In the genomic region with DNA sequence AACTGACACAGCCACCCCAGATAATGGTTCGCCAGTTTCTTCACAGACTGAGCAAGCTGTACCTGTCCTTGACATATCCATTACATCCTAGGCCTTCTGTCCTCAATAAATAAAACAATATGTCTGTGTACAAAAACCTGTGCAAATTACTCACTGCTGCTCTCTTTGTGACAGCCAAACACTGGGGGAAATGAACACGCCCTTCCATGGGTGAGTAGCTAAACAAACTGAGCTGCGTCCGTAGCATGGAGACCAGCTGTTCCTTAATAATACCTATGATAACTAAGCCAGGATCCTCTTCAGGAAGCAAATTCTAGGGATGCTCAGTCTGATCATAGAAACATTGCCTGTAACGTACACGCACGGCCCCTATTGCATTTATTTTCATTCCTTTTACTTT, we compare ENCODE assay signal across 39 mouse cellular contexts. TPM values are rescaled to one million over a fixed set of nuclear protein-coding genes. Genes with fewer than 3 reads are reported as not detected.
"Had no signal": no experiment of that assay in that cellular context is flagged by ENCODE, and none has a peak within 500 bp of the region (broad histone marks: within the 10 kb centered on the region; RNA-seq: fewer than 3 reads in every experiment).

No protein-coding gene starts in this region.

- DNase-seq: cerebellum, adult 8-10 months; cerebellum, adult 9-10 months; cerebellum, adult 9-11 months; cerebellum, postnatal 10 days; cerebellum, postnatal 14 days; cerebellum, postnatal 25 days; cerebellum, postnatal 36 days; embryo, embryonic 11 days; forebrain, postnatal 0 days; gastrocnemius, adult 2 months; gastrocnemius, postnatal 10 days; gastrocnemius, postnatal 14 days; gastrocnemius, postnatal 25 days; gastrocnemius, postnatal 36 days; heart, adult 11 months; heart, adult 18-20 months; heart, adult 2 months had no signal

- H3K4me3 ChIP-seq: embryonic facial prominence, embryonic 10.5 days; embryonic facial prominence, embryonic 12.5 days; embryonic facial prominence, embryonic 13.5 days; embryonic facial prominence, embryonic 15.5 days; erythroblast, embryonic 14.5 days; forebrain, embryonic 10.5 days; forebrain, embryonic 12.5 days; forebrain, embryonic 13.5 days; forebrain, embryonic 15.5 days; gastrocnemius, adult 2 months; heart, adult 2 months had no signal

- H3K27ac ChIP-seq: embryonic facial prominence, embryonic 10.5 days; embryonic facial prominence, embryonic 12.5 days; embryonic facial prominence, embryonic 13.5 days; embryonic facial prominence, embryonic 15.5 days; forebrain, embryonic 10.5 days; forebrain, embryonic 12.5 days; forebrain, embryonic 13.5 days; forebrain, embryonic 15.5 days; gastrocnemius, adult 2 months; heart, adult 2 months had no signal

- H3K4me1 ChIP-seq: embryonic facial prominence, embryonic 12.5 days; embryonic facial prominence, embryonic 13.5 days; forebrain, embryonic 12.5 days; forebrain, embryonic 13.5 days; forebrain, embryonic 15.5 days had no signal

- H3K27me3 ChIP-seq: embryonic facial prominence, embryonic 12.5 days; embryonic facial prominence, embryonic 13.5 days; embryonic facial prominence, embryonic 15.5 days; forebrain, embryonic 12.5 days; forebrain, embryonic 13.5 days; forebrain, embryonic 15.5 days had no signal

- H3K36me3 ChIP-seq: embryonic facial prominence, embryonic 10.5 days; embryonic facial prominence, embryonic 12.5 days; embryonic facial prominence, embryonic 13.5 days; embryonic facial prominence, embryonic 15.5 days; forebrain, embryonic 10.5 days; forebrain, embryonic 12.5 days; forebrain, embryonic 15.5 days had no signal

RNA-seq across cellular contexts. Expression of a gene that starts 8.6 kb away (rescaled TPM):
- total RNA-seq: forebrain, postnatal 0 days; gastrocnemius, adult 18-20 months; gastrocnemius, adult 8-10 months; gastrocnemius, postnatal 36 days; granulocyte monocyte progenitor cell, adult 5-6 weeks had no signal
- polyA plus RNA-seq: embryonic facial prominence, embryonic 11.5 days; embryonic facial prominence, embryonic 13.5 days; erythroblast, embryonic 14.5 days; forebrain, embryonic 10.5 days; forebrain, embryonic 11.5 days; forebrain, embryonic 12.5 days; forebrain, embryonic 13.5 days; forebrain, embryonic 14.5 days; forebrain, embryonic 15.5 days; forebrain, postnatal 0 days had no signal

RNA-seq across cellular contexts. Expression of a gene that starts 25.9 kb away (rescaled TPM):
- total RNA-seq: common myeloid progenitor, adult 5-6 weeks; heart, adult 2 months had no signal
- polyA plus RNA-seq: erythroblast, embryonic 14.5 days had no signal

RNA-seq across cellular contexts. Expression of a gene that starts 27.4 kb away (rescaled TPM):
- total RNA-seq: common myeloid progenitor, adult 5-6 weeks; forebrain, postnatal 0 days; gastrocnemius, adult 18-20 months; gastrocnemius, adult 2 months; gastrocnemius, adult 8-10 months; gastrocnemius, postnatal 10 days; gastrocnemius, postnatal 14 days; gastrocnemius, postnatal 25 days; gastrocnemius, postnatal 36 days; gastrocnemius, postnatal 4 days; granulocyte monocyte progenitor cell, adult 5-6 weeks; heart, adult 2 months had no signal
- polyA plus RNA-seq: embryonic facial prominence, embryonic 10.5 days; embryonic facial prominence, embryonic 11.5 days; embryonic facial prominence, embryonic 12.5 days; embryonic facial prominence, embryonic 13.5 days; embryonic facial prominence, embryonic 14.5 days; embryonic facial prominence, embryonic 15.5 days; erythroblast, embryonic 14.5 days; forebrain, embryonic 10.5 days; forebrain, embryonic 11.5 days; forebrain, embryonic 12.5 days; forebrain, embryonic 13.5 days; forebrain, embryonic 14.5 days; forebrain, embryonic 15.5 days; forebrain, embryonic 16.5 days; forebrain, postnatal 0 days; frontal cortex, adult 2 months had no signal

RNA-seq across cellular contexts. Expression of a gene that starts 32.8 kb away (rescaled TPM):
- total RNA-seq: common myeloid progenitor, adult 5-6 weeks; forebrain, postnatal 0 days; gastrocnemius, adult 18-20 months; gastrocnemius, adult 2 months; gastrocnemius, adult 8-10 months; gastrocnemius, postnatal 10 days; gastrocnemius, postnatal 14 days; gastrocnemius, postnatal 25 days; gastrocnemius, postnatal 36 days; gastrocnemius, postnatal 4 days; granulocyte monocyte progenitor cell, adult 5-6 weeks; heart, adult 18-20 months; heart, adult 2 months had no signal
- polyA plus RNA-seq: embryonic facial prominence, embryonic 10.5 days; embryonic facial prominence, embryonic 11.5 days; embryonic facial prominence, embryonic 13.5 days; embryonic facial prominence, embryonic 14.5 days; embryonic facial prominence, embryonic 15.5 days; erythroblast, embryonic 14.5 days; forebrain, embryonic 10.5 days; forebrain, embryonic 11.5 days; forebrain, embryonic 12.5 days; forebrain, embryonic 13.5 days; forebrain, embryonic 14.5 days; forebrain, embryonic 15.5 days; forebrain, embryonic 16.5 days; forebrain, postnatal 0 days; frontal cortex, adult 2 months; gonadal fat pad, adult 2 months; heart, adult 2 months had no signal

RNA-seq across cellular contexts. Expression of a gene that starts 35.7 kb away (rescaled TPM):
- total RNA-seq: common myeloid progenitor, adult 5-6 weeks; forebrain, postnatal 0 days; gastrocnemius, adult 18-20 months; gastrocnemius, adult 2 months; gastrocnemius, adult 8-10 months; gastrocnemius, postnatal 10 days; gastrocnemius, postnatal 14 days; gastrocnemius, postnatal 25 days; gastrocnemius, postnatal 36 days; gastrocnemius, postnatal 4 days; granulocyte monocyte progenitor cell, adult 5-6 weeks had no signal
- polyA plus RNA-seq: cortical plate, adult 2 months; embryonic facial prominence, embryonic 10.5 days; embryonic facial prominence, embryonic 11.5 days; embryonic facial prominence, embryonic 12.5 days; embryonic facial prominence, embryonic 14.5 days; embryonic facial prominence, embryonic 15.5 days; erythroblast, embryonic 14.5 days; forebrain, embryonic 10.5 days; forebrain, embryonic 11.5 days; forebrain, embryonic 12.5 days; forebrain, embryonic 13.5 days; forebrain, embryonic 14.5 days; forebrain, embryonic 15.5 days; forebrain, embryonic 16.5 days; forebrain, postnatal 0 days; frontal cortex, adult 2 months had no signal
